Mouse (Mus musculus) neural tube, embryonic 11.5 days (tissue): ENCODE data around the gene Il5ra. TPM values are rescaled to one million over a fixed set of nuclear protein-coding genes. Genes with fewer than 3 reads are reported as not detected.

Experiments used
- ATAC-seq: fragments of 200-750 bp; cut with Nextera tagmentation; 2 replicates; pipeline ENCODE4 v1.8.0; 2017; ENCODE audit warnings: moderate number of reproducible peaks, mild to moderate bottlenecking, moderate TSS enrichment, moderate library complexity; ENCODE audit not compliant: insufficient read depth, low FRiP score, low TSS enrichment
- DNase-seq: peaks from one replicate; pipeline ENCODE4 v3.0.0-alpha.2; 2015; ENCODE audit warnings: low spot score
- H3K27ac ChIP-seq: fragments of 300-500 bp; sonication (generic); 2 replicates; pipeline ENCODE4 v1.5.1; 2014; ENCODE audit warnings: low read depth, mild to moderate bottlenecking, low read length
- H3K27me3 ChIP-seq: fragments of 300-500 bp; sonication (generic); 2 replicates; pipeline ENCODE4 v1.6.1; 2014; ENCODE audit warnings: mild to moderate bottlenecking, low read length, mixed read lengths; ENCODE audit not compliant: control insufficient read depth, insufficient read depth
- H3K36me3 ChIP-seq: fragments of 300-500 bp; sonication (generic); 2 replicates; pipeline ENCODE4 v1.6.1; 2014; ENCODE audit warnings: mild to moderate bottlenecking, low read length, moderate library complexity, mixed read lengths; ENCODE audit not compliant: control insufficient read depth, insufficient read depth
- H3K4me1 ChIP-seq: fragments of 300-500 bp; sonication (generic); 2 replicates; pipeline ENCODE4 v1.6.1; 2014; ENCODE audit warnings: low read length, mixed read lengths; ENCODE audit not compliant: control insufficient read depth, insufficient read depth
- H3K4me2 ChIP-seq: fragments of 300-500 bp; sonication (generic); 2 replicates; pipeline ENCODE4 v1.6.1; 2014; ENCODE audit warnings: low read depth, mild to moderate bottlenecking, moderate library complexity
- H3K4me3 ChIP-seq: fragments of 300-500 bp; sonication (generic); 2 replicates; pipeline ENCODE4 v1.5.1; 2014; ENCODE audit warnings: low read depth, low read length
- H3K9ac ChIP-seq: fragments of 300-500 bp; sonication (generic); 2 replicates; pipeline ENCODE4 v1.6.1; 2014; ENCODE audit warnings: mild to moderate bottlenecking, low read length
- H3K9me3 ChIP-seq: fragments of 300-500 bp; sonication (generic); 2 replicates; pipeline ENCODE4 v1.6.1; 2016; ENCODE audit warnings: low read length; ENCODE audit not compliant: control insufficient read depth
- WGBS: fragments of 180-500 bp; shearing (Covaris S2); extraction: QIAGEN DNeasy Blood & Tissue Kit; methylation state at CpG from one replicate; pipeline ENCODE4 v1.1.7; 2014; 5-methylcytosine and 5-hydroxymethylcytosine counted together
- polyA plus RNA-seq: library from polyadenylated mRNA; unstranded; fragments of >200 nt; fragmentation: Nextera tagmentation; extraction: Ambion mirVana; gene quantifications from 2 replicates; pipeline ENCODE4 v1.2.1, GENCODE M21; 2014

Gene Il5ra
- polyA plus RNA-seq, 1 experiment from 2014 or later, result not detected

DNA sequence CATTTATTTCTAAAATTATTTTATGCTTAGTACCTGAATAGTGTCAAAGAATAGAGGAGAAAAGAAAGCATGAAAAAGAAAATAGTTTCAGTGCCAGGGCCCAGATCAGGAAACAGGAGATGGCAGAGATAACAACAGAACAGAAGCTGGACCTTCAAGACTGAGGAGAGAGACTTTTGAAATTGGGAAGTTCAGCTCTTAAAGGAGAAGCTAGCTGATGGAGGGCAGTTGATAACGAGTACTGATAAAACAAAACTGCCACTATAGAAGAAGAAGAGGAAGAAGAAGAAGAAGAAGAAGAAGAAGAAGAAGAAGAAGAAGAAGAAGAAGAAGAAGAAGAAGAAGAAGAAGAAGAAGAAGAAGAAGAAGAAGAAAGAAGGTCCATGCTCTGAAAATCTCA is 21.1 kb downstream of the Il5ra start:
- H3K36me3 ChIP-seq, result no peaks in the 10 kb centered on the region
- 75% methylated on average over 1 of the region's 1 CpGs for WGBS

DNA sequence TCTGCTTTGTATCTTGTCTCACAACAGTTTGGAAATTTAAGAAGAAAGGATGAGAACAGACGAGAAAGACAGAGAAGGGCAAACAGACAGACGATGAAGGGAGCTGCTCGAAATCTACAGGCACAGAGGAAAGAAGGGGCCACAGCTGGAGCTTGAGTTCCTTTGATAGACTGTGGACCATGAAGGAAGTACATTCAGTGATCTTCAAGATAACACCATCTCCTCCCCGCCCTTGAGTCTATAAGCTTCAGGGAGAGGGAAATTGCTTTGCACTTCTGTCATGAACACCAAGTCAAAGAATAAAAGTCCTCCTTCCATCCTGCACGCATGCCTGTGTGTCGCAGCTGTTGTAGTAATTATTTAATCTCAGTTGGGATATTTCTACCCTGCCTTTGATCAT is 22.8 kb downstream of the Il5ra start:
- Histone ChIP-seq H3K4me3 (no peak overlapping the region), H3K4me2 (no peak overlapping the region), H3K27ac (no peak overlapping the region), H3K4me1 (no peaks in the 10 kb centered on the region), H3K36me3 (no peaks in the 10 kb centered on the region), H3K9ac (no peak overlapping the region), H3K27me3 (no peaks in the 10 kb centered on the region), H3K9me3 (no peaks in the 10 kb centered on the region)
- no peak for DNase-seq
- 91% methylated on average over 6 of the region's 6 CpGs for WGBS
- no peak for ATAC-seq

More for the DNA sequence above, 21.1 kb downstream of the Il5ra start:
- H3K9ac ChIP-seq, result no peak overlapping the region
- H3K9me3 ChIP-seq, result no peaks in the 10 kb centered on the region
- no peaks in the 10 kb centered on the region for H3K27me3 ChIP-seq
- ATAC-seq (no peak), DNase-seq (no peak)
- no peak overlapping the region for H3K27ac ChIP-seq
- no peak overlapping the region for H3K4me2 ChIP-seq
- no peak overlapping the region for H3K4me3 ChIP-seq
- no peaks in the 10 kb centered on the region for H3K4me1 ChIP-seq

DNA sequence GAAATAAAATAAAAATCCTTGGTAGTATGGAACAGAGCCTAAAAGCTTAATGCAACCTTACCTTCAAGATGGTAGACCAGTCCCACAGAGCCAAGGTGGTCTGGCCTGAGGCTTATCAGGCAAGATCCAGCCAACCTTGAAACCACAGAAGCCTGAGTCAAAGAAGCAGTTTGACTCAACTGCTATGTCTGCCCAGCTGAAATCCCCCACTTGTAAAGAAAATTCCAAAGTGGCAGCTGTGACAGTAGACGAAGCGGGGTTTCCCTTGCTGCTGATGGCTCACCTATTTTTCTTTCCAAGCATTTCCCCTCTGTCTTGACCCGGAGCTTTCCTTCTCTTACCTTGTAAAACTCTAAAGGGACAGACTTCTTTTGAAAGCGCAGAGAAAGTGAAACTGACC is 23.2 kb downstream of the Il5ra start:
- ATAC-seq (no peak), DNase-seq (no peak)
- 80% methylated on average over 4 of the region's 4 CpGs for WGBS
- H3K27me3 ChIP-seq, result no peaks in the 10 kb centered on the region
- H3K4me3 ChIP-seq, result no peak overlapping the region
- H3K4me1 ChIP-seq, result no peaks in the 10 kb centered on the region
- no peak overlapping the region for H3K4me2 ChIP-seq
- no peaks in the 10 kb centered on the region for H3K36me3 ChIP-seq
- H3K9me3 ChIP-seq, result no peaks in the 10 kb centered on the region
- H3K27ac ChIP-seq, result no peak overlapping the region
- no peak overlapping the region for H3K9ac ChIP-seq

DNA sequence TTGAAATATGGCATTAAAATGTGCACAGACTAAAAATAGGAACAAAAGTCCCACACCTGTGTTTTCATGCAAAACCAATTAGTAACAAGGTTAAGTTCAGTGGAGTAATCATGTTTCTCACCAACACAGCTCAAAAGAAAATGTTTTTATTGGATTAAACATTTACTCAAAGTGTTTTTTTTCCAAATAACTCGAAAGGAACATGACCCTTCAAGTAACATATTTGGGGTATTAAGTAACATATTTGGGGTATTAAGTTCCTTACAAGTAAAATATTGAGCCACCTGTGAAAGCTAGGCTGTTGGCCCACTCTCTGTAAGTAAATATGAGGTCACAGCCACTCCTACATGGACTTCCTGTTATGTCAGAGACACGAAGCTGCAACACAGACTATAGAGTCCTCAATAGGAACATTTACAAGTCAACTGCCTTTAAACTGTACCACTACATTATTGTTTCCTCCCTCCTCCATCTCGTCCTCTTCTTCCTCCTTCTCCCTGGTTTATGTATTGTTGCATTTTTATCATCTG is 43.3 kb downstream of the Il5ra start:
- no peak overlapping the region for H3K9ac ChIP-seq
- WGBS, result 65% methylated on average over 3 of the region's 3 CpGs
- no peaks in the 10 kb centered on the region for H3K36me3 ChIP-seq
- no peak overlapping the region for H3K27ac ChIP-seq
- H3K4me3 ChIP-seq, result no peak overlapping the region
- no peaks in the 10 kb centered on the region for H3K27me3 ChIP-seq
- H3K9me3 ChIP-seq, result no peaks in the 10 kb centered on the region
- no peaks in the 10 kb centered on the region for H3K4me1 ChIP-seq
- ATAC-seq (no peak), DNase-seq (no peak)
- H3K4me2 ChIP-seq, result no peak overlapping the region

DNA sequence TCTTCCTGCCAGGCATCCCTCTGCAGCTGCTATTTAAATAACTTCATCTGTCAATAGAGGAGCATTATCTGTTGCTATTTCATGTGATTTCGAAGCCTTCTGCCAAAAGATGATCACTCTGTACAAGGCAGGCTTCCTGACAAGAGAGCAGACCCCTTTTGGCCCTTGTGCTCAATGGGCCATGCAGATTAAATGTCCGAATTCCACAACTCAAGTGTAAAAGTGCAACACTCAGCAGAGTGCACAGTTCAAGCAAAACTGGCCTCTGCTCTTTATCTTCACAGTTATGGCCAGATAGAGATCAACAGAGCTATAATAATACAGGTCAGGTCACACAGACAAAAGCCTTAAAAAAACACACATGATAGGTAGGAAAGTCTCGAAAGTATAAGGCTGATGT is 46.9 kb downstream of the Il5ra start:
- Histone ChIP-seq H3K4me2 (no peak overlapping the region), H3K4me1 (no peaks in the 10 kb centered on the region), H3K27me3 (no peaks in the 10 kb centered on the region), H3K36me3 (no peaks in the 10 kb centered on the region), H3K4me3 (no peak overlapping the region), H3K9ac (no peak overlapping the region), H3K9me3 (no peaks in the 10 kb centered on the region), H3K27ac (no peak overlapping the region)
- WGBS, result 69% methylated on average over 3 of the region's 3 CpGs
- DNase-seq, result no peak
- ATAC-seq, result no peak

DNA sequence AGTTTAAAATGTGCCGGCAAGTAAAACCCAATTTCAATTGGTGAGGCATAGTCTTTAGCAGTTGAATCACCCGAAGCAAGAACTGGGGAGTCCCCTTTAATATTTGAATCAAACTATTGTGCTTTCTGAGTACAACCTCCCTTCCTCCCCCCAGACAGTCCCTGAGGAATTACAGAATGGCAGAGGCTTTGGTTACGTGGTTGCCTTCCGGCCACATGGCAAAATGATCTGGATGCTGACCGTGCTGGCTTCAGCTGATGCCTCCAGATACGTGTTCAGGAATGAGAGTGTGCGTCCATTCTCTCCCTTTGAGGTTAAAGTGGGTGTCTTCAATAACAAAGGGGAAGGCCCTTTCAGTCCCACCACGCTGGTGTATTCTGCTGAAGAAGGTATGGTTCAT is 73.3 kb downstream of the Il5ra start:
- Histone ChIP-seq H3K4me1 (no peaks in the 10 kb centered on the region), H3K27me3 (no peaks in the 10 kb centered on the region), H3K9me3 (no peaks in the 10 kb centered on the region), H3K27ac (no peak overlapping the region), H3K36me3 (no peaks in the 10 kb centered on the region), H3K9ac (no peak overlapping the region), H3K4me3 (no peak overlapping the region), H3K4me2 (no peak overlapping the region)
- DNase-seq (no peak), ATAC-seq (no peak)
- 82% methylated on average over 8 of the region's 8 CpGs for WGBS

DNA sequence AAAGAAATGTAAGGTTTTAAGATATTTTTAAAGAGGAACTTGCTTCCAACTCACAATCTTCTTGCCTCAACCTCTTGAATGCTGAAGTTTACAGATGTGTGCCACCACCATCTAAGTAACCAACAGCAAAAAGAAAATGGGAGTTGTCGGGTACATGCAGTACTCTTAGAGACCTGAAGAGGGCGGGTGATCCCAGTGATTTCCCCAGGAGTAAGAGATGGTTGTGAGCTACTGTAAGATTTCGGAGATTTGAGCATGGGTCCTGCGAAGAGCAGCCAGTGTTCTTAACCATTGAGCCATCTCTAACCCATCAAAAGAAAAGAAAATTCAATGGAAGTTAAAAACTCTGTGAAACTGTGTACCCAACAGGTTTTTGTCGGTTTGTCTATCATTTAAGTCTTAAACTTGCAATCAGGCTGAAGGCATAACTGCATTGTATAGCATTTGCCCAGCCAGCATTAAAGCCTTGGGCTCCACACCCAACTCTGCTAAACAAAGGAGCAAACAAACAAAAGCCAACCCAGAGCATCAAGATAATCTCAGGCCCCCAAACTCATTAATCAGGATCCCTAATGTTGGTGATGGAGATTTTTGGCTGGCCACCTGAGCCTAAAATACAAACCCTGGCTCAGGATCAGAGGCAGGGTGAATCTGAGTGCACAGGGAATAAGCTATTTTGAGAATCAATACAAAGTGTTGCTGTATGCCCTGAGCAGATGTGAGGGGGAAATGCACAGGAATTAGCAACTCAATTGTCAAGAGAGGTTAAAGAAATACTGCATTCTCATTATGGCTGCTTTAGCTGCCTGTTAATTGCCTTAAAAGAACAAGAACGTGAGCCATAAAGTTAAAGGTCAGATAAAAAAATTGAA is 84.8 kb downstream of the Il5ra start:
- Histone ChIP-seq H3K4me1 (no peaks in the 10 kb centered on the region), H3K4me3 (no peak overlapping the region), H3K9me3 (no peaks in the 10 kb centered on the region), H3K27ac (no peak overlapping the region), H3K36me3 (no peaks in the 10 kb centered on the region), H3K4me2 (no peak overlapping the region), H3K27me3 (no peaks in the 10 kb centered on the region), H3K9ac (no peak overlapping the region)
- DNase-seq (peak; percentile 34), ATAC-seq (peak; percentile 33; the same call in 1 of the 2 replicates)
- 39% methylated on average over 6 of the region's 6 CpGs for WGBS
